Mouse (Mus musculus): Measurements from ENCODE around the gene Chil1.

GRCm38 (mm10) chr1:134177976-134178375 lies 4.0 kb upstream of the Chil1 start:
- TF ChIP-seq CTCF (IDR thresholded peaks at IDR 0.05; ENCODE audit: low read depth): no peak
- TF ChIP-seq EP300 (IDR thresholded peaks at IDR 0.05; ENCODE audit: low read depth): no peak

Data from liver, postnatal 0 days (tissue).